Mouse (Mus musculus): ENCODE data around the gene Lrmda. TPM values are rescaled to one million over a fixed set of nuclear protein-coding genes. Genes with fewer than 3 reads are reported as not detected.

Gene Lrmda
- polyA plus RNA-seq, 1 experiment from 2014 or later: 0.80 TPM

GRCm38 (mm10) chr14:22598638-22599037 lies 579.1 kb downstream of the Lrmda start:
- no peak overlapping the region for H3K9ac ChIP-seq (ENCODE audit: low read depth, low read length)
- H3K27ac ChIP-seq (ENCODE audit: low read depth, low read length): no peak overlapping the region
- no peak overlapping the region for H3K4me2 ChIP-seq (ENCODE audit: low read length)
- H3K4me1 ChIP-seq (ENCODE audit: control insufficient read depth, insufficient read depth, low read depth, low read length): no peaks in the 10 kb centered on the region; the same call in 1 of the 2 replicates
- no peaks in the 10 kb centered on the region for H3K27me3 ChIP-seq (replicated peaks; ENCODE audit: control insufficient read depth, insufficient read depth, low read length)
- no peaks in the 10 kb centered on the region for H3K9me3 ChIP-seq (ENCODE audit: control insufficient read depth, low read length)
- H3K4me3 ChIP-seq (ENCODE audit: low read length): no peak overlapping the region
- 53% methylated on average over 5 of the region's 5 CpGs for WGBS
- H3K36me3 ChIP-seq (ENCODE audit: control insufficient read depth, insufficient read depth, low read length): no peaks in the 10 kb centered on the region
- no peak for ATAC-seq

DNA sequence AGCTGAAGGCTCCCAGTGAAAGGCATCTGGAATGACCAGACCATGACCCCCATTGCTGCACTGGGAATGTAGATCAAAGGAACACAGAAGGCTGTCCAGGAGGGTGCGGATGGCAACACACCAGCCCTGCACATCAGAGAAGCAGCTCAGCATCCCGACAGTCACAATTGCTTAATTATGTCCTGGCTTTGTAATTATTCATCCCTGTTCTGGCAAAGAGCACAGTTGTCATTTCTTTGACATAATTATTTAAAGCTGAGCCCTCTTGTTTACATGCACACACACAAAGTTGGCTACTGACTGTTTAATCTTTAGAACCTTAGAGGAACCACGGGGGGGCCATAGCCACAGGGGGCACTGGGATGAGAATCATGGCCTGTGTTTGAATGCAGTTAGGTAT lies 580.7 kb downstream of the Lrmda start:
- H3K4me3 ChIP-seq (ENCODE audit: low read length): no peak overlapping the region
- H3K36me3 ChIP-seq (ENCODE audit: control insufficient read depth, insufficient read depth, low read length): no peaks in the 10 kb centered on the region
- H3K4me1 ChIP-seq (ENCODE audit: control insufficient read depth, insufficient read depth, low read depth, low read length): no peaks in the 10 kb centered on the region; the same call in 1 of the 2 replicates
- no peaks in the 10 kb centered on the region for H3K27me3 ChIP-seq (replicated peaks; ENCODE audit: control insufficient read depth, insufficient read depth, low read length)
- WGBS: 32% methylated on average over 3 of the region's 3 CpGs
- no peak overlapping the region for H3K27ac ChIP-seq (ENCODE audit: low read depth, low read length)
- H3K9ac ChIP-seq (ENCODE audit: low read depth, low read length): no peak overlapping the region
- no peak for ATAC-seq
- H3K9me3 ChIP-seq (ENCODE audit: control insufficient read depth, low read length): no peaks in the 10 kb centered on the region
- H3K4me2 ChIP-seq (ENCODE audit: low read length): no peak overlapping the region

DNA sequence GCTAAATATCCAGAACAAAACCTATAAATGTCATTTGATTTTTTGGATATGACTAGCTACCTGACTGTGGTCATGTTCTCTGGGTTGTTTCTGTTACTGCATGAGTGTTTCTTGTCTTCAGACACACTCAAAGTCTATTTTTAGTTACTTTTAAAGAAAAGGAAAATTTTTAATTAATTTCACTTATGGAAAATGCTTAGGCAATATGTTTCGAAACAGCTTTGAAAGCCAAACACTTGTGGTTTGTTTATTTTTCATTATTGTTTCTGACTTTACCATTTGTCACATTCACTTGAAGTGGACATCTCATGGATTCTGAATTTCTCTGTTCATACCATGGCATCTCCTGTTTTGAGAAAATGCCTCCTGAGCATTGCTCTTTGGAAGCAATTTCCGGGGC lies 582.8 kb downstream of the Lrmda start:
- Histone ChIP-seq H3K4me2 (ENCODE audit: low read length) (no peak overlapping the region), H3K4me1 (ENCODE audit: control insufficient read depth, insufficient read depth, low read depth, low read length) (no peaks in the 10 kb centered on the region; the same call in 1 of the 2 replicates), H3K4me3 (ENCODE audit: low read length) (no peak overlapping the region), H3K27me3 (replicated peaks; ENCODE audit: control insufficient read depth, insufficient read depth, low read length) (no peaks in the 10 kb centered on the region), H3K9me3 (ENCODE audit: control insufficient read depth, low read length) (no peaks in the 10 kb centered on the region), H3K36me3 (ENCODE audit: control insufficient read depth, insufficient read depth, low read length) (no peaks in the 10 kb centered on the region), H3K27ac (ENCODE audit: low read depth, low read length) (no peak overlapping the region), H3K9ac (ENCODE audit: low read depth, low read length) (no peak overlapping the region)
- ATAC-seq: no peak
- WGBS: 94% methylated on average over 2 of the region's 2 CpGs

- H3K4me1 ChIP-seq (ENCODE audit: control insufficient read depth, insufficient read depth, low read depth, low read length): no peaks in the 10 kb centered on the region
- no peak overlapping the region for H3K4me2 ChIP-seq (ENCODE audit: low read length)
- no peaks in the 10 kb centered on the region for H3K36me3 ChIP-seq (ENCODE audit: control insufficient read depth, insufficient read depth, low read length)
- H3K9me3 ChIP-seq (ENCODE audit: control insufficient read depth, low read length): no peaks in the 10 kb centered on the region
- no peak for ATAC-seq
- no peak overlapping the region for H3K27ac ChIP-seq (ENCODE audit: low read depth, low read length)
- H3K27me3 ChIP-seq (replicated peaks; ENCODE audit: control insufficient read depth, insufficient read depth, low read length): no peaks in the 10 kb centered on the region
- H3K4me3 ChIP-seq (ENCODE audit: low read length): no peak overlapping the region
- WGBS: 76% methylated on average over 5 of the region's 5 CpGs
- H3K9ac ChIP-seq (ENCODE audit: low read depth, low read length): no peak overlapping the region
These were observed 589.1 kb downstream of the Lrmda start for GRCm38 (mm10) chr14:22608599-22608998.

DNA sequence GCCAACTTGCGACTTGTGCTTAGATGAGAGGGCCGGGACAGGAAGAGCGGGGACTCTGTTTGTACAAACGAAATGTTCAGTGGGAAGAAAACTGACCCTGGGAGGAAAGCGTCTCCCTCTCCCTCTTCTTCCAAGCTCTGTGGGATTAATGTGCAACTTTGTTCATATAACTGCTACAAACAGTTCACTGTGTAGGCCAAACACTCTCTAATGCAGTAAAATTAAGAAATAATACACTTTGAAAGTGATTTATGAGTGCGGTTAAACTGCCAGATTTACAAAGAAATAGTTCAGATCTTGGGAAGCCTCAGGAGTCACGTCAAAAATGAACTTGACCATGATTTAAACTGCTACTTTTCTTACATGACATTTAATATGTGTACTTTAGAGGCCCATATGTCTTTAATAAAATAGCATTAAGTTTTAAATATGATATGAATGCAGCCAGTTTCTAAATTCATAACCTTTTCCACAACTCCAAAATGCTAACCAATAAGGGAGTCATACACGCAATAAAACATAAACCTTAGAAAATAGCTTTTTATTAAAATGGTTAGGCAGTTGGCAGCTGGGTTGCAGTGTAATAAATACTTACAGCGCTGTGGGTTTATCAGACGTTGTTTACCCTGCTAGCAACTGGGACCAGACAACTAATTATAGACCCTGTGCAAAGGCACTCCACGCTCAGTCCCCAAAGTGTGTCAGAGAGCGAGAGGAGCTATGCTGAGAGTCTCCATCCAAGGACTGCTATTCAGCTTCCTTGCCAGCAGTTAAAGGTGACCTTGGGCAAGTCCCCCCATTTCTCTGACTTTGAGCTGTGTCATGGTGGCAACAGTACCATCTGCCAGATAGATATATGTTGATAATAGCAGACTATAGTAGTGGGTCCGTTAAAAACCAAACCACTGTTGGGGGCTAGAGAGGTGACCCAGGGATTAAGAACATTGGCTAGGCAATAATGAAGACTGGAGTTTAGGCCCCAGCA lies 590.0 kb downstream of the Lrmda start:
- Histone ChIP-seq H3K4me2 (ENCODE audit: low read length) (no peak overlapping the region), H3K4me1 (ENCODE audit: control insufficient read depth, insufficient read depth, low read depth, low read length) (no peaks in the 10 kb centered on the region), H3K36me3 (ENCODE audit: control insufficient read depth, insufficient read depth, low read length) (no peaks in the 10 kb centered on the region), H3K27me3 (replicated peaks; ENCODE audit: control insufficient read depth, insufficient read depth, low read length) (no peaks in the 10 kb centered on the region), H3K9me3 (ENCODE audit: control insufficient read depth, low read length) (no peaks in the 10 kb centered on the region), H3K4me3 (ENCODE audit: low read length) (no peak overlapping the region), H3K9ac (ENCODE audit: low read depth, low read length) (no peak overlapping the region), H3K27ac (ENCODE audit: low read depth, low read length) (no peak overlapping the region)
- no peak for ATAC-seq
- WGBS: 79% methylated on average over 13 of the region's 13 CpGs

DNA sequence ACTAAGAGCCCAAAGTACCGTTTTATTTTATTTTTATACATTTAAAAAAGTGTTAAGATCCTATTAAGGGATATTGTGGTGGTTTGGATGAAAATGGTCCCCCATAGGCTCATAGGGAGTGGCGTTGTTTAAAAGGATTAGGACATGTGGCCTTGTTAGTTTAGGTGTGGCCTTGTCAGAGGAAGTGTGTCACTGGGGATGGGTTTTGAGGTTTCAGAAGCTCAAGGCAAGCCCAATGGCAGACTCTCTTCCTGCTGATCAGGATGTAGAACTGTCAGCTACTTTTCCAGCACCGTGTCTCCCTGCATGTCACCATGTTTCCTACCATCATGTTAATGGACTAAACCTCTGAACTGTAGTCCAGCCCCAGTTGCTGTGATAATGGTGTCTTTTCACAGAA lies 591.5 kb downstream of the Lrmda start:
- Histone ChIP-seq H3K4me3 (ENCODE audit: low read length) (no peak overlapping the region), H3K9ac (ENCODE audit: low read depth, low read length) (no peak overlapping the region), H3K36me3 (ENCODE audit: control insufficient read depth, insufficient read depth, low read length) (no peaks in the 10 kb centered on the region), H3K27me3 (replicated peaks; ENCODE audit: control insufficient read depth, insufficient read depth, low read length) (no peaks in the 10 kb centered on the region), H3K27ac (ENCODE audit: low read depth, low read length) (no peak overlapping the region), H3K9me3 (ENCODE audit: control insufficient read depth, low read length) (no peaks in the 10 kb centered on the region), H3K4me2 (ENCODE audit: low read length) (no peak overlapping the region), H3K4me1 (ENCODE audit: control insufficient read depth, insufficient read depth, low read depth, low read length) (no peaks in the 10 kb centered on the region)
- ATAC-seq: no peak
- WGBS: 93% methylated on average over 3 of the region's 3 CpGs

- Histone ChIP-seq H3K9me3 (ENCODE audit: control insufficient read depth, low read length) (no peaks in the 10 kb centered on the region), H3K9ac (ENCODE audit: low read depth, low read length) (no peak overlapping the region), H3K27me3 (replicated peaks; ENCODE audit: control insufficient read depth, insufficient read depth, low read length) (no peaks in the 10 kb centered on the region), H3K4me2 (ENCODE audit: low read length) (no peak overlapping the region), H3K36me3 (ENCODE audit: control insufficient read depth, insufficient read depth, low read length) (no peaks in the 10 kb centered on the region), H3K4me3 (ENCODE audit: low read length) (no peak overlapping the region), H3K4me1 (ENCODE audit: control insufficient read depth, insufficient read depth, low read depth, low read length) (no peaks in the 10 kb centered on the region), H3K27ac (ENCODE audit: low read depth, low read length) (no peak overlapping the region)
- no peak for ATAC-seq
These were observed 600.7 kb downstream of the Lrmda start for GRCm38 (mm10) chr14:22620191-22620590.

GRCm38 (mm10) chr14:22621941-22622340 lies 602.4 kb downstream of the Lrmda start:
- no peak for ATAC-seq
- Histone ChIP-seq H3K27ac (ENCODE audit: low read depth, low read length) (no peak overlapping the region), H3K4me2 (ENCODE audit: low read length) (no peak overlapping the region), H3K9ac (ENCODE audit: low read depth, low read length) (no peak overlapping the region), H3K27me3 (replicated peaks; ENCODE audit: control insufficient read depth, insufficient read depth, low read length) (no peaks in the 10 kb centered on the region), H3K36me3 (ENCODE audit: control insufficient read depth, insufficient read depth, low read length) (no peaks in the 10 kb centered on the region), H3K4me1 (ENCODE audit: control insufficient read depth, insufficient read depth, low read depth, low read length) (no peaks in the 10 kb centered on the region), H3K4me3 (ENCODE audit: low read length) (no peak overlapping the region), H3K9me3 (ENCODE audit: control insufficient read depth, low read length) (no peaks in the 10 kb centered on the region)
- 80% methylated on average over 3 of the region's 3 CpGs for WGBS

- H3K27me3 ChIP-seq (replicated peaks; ENCODE audit: control insufficient read depth, insufficient read depth, low read length): no peaks in the 10 kb centered on the region
- no peak overlapping the region for H3K27ac ChIP-seq (ENCODE audit: low read depth, low read length)
- no peaks in the 10 kb centered on the region for H3K36me3 ChIP-seq (ENCODE audit: control insufficient read depth, insufficient read depth, low read length)
- H3K9ac ChIP-seq (ENCODE audit: low read depth, low read length): no peak overlapping the region
- no peak for ATAC-seq
- no peak overlapping the region for H3K4me2 ChIP-seq (ENCODE audit: low read length)
- no peaks in the 10 kb centered on the region for H3K4me1 ChIP-seq (ENCODE audit: control insufficient read depth, insufficient read depth, low read depth, low read length)
- H3K9me3 ChIP-seq (ENCODE audit: control insufficient read depth, low read length): no peaks in the 10 kb centered on the region
- no peak overlapping the region for H3K4me3 ChIP-seq (ENCODE audit: low read length)
- 72% methylated on average over 8 of the region's 8 CpGs for WGBS
These were observed 607.8 kb downstream of the Lrmda start for GRCm38 (mm10) chr14:22627105-22627829.
